Mouse (Mus musculus) layer of hippocampus, adult 9-10 months (tissue): ENCODE data around the gene Guca2a.
"Not testable (repeated sequence)": the region's sequence is repeated elsewhere in the genome, so short reads cannot be mapped to it uniquely, and the experiment has no call there.

Experiments used
- DNase-seq: peaks from one replicate; pipeline ENCODE4 v3.0.0; 2022; ENCODE audit warnings: low spot score

Gene Guca2a

DNA sequence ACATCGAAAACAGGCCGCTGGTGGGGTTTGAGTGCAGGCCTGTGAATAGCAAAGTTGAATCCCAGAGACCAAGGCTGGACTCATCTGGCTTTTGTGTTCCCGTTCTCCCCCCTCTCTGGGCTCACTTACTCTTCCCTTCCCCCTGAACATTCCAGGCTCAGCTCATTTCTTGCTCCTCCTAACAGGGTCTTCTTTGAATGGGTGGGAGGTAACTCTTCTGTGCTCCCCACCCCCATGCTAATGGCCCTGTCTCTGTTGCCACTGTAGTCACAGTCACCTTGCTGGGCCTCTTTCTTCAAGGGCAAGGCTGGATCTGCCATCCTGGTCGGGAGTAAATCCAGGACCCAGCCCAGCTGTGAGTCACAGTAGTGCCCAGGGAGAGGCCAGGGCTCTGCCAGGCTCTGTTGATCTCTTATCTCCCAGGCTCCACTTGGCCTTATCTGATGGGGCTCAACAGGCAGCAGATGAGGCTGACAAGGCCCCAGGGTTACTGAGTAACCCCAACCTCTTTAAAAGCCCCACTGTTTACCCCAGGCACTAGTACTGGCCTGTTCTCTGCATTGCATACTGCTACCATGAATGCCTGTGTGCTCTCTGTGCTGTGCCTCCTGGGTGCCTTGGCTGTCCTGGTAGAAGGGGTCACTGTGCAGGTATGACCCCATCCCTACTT, at the start of gene Guca2a:
Gene Guca2a, plus strand, starts transcription at position 529 of the 670 bp plus-strand sequence.
- DNase-seq, result no peak

DNA sequence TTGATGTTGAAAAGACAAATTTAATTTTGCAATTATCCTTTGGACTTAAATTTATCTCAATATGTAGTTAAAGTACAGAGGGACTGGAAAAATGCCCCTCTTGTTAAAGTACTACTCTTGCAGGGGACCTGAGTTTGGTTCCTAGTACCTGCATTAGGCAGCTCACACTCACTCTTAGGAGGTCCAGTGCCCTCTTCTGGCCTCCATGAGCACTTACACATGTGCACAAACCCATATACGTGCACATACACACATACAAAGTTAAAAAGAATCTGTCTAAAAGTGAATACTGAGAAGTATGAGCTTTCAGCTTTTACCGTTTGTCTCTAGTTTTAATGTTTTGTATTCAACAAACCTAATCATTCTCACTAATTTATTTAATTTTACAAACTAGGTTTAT, 49.5 kb upstream of the Guca2a start:
- DNase-seq, result no peak

DNA sequence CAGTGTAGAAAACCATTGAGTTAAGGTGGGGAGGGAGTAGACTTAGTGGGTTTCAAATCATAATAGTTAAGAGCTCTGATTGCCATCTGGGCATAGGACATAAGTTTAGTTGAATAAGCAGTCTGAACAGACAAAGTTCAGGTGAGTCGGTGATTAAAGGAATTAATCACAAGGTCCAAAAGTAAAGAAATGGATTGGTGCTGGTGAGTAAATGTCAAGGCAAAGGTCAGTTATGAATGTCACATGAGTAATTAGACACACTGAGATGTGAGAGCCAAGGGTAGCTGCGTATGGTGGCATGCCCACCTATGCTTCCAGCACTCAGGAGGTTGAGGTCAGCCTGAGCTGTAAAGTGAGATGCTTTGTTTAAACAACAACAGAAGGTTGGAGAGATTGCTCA, 48.1 kb upstream of the Guca2a start:
- no peak for DNase-seq

DNA sequence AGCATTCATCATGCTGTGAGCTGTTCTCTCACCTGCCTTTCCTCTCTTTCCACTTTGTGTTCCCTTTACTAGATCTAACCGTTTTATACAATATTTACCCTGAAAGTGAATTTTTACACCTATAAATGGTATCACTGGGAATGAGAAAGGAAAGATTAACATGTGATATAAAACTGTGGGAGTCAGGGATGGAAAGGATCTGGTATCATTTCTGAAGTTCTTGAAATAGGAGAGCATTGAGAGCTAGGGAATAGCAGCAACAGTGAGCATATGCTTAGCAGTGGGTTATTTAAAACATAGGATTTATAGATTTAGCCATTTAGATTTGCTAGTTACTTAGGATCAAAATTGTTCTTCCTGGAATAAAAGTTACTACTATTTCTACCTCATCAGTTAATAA, 47.5 kb upstream of the Guca2a start:
- no peak for DNase-seq

DNA sequence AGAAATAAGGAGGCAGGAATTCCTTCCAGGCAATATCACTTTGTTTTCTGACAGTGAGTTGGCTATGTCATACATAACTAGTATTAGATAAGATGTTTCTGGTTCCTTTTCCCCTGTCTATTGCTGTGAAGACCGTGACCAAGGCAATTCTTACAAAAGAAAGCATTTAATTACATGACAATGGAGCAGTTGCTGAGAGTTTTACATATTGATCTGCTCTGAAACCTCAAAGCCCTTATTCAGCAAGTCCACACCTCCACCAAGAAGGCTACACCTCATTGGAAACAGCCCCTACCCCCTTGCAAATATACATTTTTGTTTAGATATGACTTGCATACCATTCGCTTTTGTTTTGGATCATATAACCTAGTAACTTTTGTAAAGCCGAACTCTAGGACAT, 45.0 kb upstream of the Guca2a start:
- DNase-seq, result no peak

DNA sequence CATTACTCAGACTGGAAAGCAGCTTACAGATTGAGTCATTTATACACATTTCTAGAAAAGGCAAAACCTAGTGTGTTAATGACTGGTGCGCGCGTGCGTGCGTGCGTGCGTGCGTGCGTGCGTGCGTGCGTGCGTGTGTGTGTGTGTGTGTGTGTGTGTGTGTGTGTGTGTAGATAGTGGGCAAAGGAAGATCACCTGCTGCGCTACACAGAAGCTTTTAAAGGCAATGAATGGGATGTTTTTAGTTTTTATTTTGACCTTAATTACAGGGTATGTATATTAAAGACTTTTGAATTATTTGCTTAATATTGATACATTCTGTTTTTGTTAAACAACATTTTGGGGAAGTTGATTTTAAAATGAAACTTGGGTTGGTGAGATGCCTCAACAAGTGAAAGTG, 43.2 kb upstream of the Guca2a start:
- DNase-seq, result no peak

DNA sequence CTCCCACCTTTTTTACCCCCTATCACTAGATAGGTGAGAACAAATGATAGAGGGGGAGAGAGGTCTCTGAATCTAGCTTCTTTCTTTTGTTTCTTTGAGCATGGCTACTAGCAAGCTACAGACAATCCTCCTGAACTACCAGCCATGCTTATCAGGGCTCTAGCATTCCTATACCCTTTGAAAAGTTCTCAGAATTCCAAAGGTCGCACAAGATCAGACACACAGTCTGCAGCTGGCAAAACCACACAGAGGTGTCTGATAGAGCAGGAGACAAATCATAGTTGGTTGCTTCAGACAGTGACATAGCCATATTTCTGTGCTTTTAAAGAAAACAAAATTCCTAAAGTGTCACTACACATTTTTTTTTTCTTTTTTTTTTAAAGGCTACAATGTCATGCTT, 37.9 kb upstream of the Guca2a start:
- no peak for DNase-seq

DNA sequence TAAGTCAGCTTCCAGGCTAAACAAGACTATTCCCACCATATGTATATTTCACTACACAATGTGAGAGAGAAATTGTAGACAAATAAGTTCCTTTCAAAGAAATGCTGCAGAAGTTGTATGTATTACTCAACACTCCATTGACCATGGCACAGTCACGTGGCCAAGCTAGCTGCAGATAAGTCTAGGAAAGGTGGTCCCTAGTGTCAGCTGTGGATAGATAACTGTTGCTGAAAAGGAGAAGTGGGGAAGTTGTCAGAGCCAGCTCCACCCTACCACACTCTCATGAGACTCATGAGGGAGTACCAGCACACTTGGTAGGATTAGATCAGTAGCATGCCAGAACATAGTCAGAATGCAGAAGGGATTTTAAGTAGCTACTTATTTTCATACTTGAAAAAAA, 28.0 kb upstream of the Guca2a start:
- no peak for DNase-seq

DNA sequence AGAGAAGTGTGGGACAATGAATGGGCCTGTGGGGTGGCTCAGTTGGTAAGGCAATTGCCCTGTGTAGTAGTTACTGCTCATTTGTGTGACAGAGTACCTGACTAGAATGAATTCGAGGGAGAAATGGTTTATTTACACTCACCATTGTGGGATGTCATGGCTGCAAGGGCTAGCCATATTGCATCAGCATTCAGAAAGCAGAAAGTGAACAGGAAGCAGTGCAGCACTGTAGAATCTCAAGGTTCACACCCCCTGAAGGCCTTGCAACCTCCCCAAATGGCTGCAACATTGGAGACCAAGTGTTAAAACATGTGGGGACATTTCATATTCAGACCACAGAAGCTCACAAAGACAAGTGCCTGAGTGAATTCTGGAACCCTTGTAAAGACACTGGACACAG, 23.4 kb upstream of the Guca2a start:
- no peak for DNase-seq

DNA sequence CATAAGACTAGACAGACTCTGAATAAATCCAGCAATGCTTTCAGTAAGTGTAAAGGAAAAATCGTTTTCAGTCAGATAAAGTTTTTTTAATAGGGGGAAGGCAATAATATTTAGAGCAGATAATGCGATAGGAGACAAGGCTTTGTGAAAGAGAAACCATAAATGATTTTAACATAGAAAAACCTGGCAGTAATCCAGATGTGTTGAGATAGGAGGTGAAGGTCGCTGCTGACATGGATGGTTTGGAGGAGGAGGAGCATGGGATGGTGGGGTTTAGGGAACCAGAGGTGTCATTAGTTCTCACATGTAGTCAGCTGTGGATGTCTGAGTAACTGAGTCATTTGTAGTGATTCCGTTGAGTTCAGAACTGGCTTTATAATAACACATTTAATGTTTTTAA, 22.8 kb upstream of the Guca2a start:
- no peak for DNase-seq

DNA sequence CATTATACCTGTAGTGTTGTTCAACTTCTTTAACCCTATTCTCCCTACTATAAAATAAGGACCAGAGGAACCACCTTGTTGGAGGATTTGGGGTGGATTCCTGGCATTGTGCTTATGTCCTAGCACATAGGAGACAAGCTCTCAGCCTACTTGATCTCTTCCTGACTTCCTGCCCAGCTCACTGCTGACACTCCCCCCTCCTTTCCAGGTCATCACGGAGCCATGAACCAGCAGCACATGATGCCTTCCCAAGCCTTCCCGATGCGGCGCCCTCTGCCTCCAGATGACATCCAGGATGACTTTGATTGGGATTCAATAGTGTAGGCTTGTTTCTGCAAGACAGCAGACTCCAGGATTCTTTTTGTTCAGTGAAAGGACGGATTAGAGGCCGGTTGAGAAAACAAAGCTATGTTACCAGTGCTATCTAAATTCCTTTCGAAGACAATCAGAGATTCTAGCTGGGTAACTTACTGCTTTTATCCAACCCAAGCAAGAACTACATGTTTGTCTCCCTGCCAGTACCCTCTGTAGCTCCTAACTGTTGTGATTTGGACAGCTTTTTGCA, 11.3 kb upstream of the Guca2a start:
- DNase-seq, result no peak

DNA sequence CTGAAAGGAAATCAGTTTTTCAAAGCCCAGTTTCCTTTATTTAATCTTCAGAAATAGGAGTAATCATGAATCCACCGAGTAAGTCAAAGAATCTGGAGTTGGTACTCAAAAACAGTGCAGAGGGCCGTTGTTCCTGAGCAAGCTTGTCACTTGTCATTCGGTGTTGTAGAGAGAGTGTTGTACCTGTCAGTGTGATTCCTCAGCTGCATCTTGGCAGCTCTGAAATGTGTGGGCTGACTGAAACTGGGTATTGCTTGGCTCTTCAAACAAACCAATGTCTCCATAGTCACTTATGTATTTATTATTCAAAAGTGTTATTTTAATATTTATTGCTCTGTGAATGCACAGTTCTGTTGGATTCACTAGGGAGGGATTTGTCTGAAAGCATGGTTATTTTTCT, 10.6 kb upstream of the Guca2a start:
- DNase-seq, result no peak

DNA sequence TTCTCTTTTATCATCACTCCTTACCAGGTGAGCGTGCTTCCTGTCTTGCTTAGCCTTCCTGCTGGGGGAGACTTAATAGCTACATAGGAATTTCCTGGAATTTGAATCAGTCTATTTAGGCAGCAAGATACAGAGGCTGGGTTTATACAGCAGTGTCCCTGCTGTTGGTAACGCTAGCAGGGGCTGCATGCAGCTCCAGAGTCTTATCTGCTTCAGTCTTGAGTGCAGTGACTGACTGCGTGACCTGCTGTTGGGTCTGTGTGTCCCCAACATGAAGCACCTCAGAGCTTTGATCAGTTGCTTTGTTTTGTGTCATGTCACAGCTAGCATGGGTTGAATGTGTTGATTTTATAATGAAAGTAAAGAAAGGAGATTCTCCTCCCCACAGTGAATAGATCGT, 10.2 kb upstream of the Guca2a start:
- no peak for DNase-seq

DNA sequence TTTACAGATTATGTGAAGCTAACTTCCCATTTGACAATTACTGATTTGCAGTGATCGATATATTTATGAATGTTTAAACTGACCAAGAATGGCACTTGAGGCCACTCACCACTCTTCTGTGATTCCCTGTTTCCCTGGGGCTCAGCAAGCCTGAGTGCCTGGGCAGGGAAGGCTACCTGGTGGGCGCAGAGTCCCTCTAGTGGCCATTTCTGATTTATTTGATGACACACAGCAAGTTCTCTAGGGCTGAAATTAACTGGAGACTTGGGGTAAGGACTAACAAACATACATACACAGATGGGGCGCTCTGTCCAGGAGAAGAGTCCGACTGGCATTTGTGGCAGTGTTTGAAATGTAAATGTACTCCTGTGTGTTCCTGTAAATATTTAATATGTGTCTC, 9.1 kb upstream of the Guca2a start:
- DNase-seq, result not testable (repeated sequence)

DNA sequence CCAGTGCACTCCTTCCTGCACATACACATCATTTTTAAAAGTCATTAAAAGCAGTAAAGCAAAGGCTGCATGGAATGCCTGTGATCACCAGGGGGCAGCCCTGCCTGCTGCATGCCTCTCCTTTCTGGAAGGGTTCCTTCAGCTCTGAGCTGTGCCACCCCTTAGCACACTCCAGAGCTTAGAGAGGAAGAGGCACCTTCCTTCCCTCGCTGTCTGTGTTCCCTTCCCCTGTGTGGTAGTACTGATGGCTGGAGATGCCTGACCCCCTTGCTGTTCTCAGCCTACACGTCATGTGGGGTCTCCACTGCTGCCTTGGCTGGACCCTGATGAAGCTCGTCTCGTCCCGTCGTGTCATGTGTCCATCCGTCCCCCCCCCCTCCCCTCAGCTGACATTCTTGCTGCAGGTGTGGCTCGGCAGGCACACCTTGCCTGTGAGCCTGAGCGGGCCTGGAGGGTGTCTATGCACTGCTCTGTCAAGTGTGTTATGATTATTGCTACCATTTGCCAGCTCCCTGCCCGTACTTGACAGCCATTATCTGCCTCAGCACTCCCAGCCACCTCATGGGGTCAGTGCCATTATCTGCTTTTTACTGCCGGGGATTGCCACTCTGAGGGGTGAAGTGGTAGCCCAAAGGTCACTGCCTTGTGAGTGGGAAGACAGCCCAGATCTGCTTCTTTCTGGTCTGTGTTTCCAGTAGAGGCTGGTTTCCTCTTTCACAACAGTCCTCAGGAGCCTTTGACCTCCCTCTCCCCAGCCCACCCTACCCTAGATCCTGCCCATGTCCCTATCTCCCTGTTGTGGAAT, 6.2 kb upstream of the Guca2a start:
- DNase-seq, result no peak

DNA sequence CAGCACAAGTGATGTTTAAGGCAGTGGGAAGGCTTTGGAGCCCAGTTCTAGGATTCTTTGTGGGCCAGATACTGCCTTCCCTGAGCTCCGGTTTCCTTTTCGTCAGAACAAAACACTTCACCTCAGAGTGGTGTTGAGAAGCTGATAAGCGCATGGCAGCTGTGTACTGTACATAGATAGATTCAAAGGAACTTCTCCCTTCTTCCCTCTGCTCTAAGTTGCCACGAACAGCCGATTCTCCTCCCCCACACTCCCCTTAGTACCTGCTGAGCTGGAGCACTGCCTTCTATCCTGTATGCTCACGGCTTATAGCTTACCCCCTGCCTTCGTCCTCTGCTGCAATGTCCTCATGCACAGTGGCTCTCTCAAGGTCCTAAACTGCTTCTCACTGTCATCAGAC, 4.8 kb upstream of the Guca2a start:
- no peak for DNase-seq

DNA sequence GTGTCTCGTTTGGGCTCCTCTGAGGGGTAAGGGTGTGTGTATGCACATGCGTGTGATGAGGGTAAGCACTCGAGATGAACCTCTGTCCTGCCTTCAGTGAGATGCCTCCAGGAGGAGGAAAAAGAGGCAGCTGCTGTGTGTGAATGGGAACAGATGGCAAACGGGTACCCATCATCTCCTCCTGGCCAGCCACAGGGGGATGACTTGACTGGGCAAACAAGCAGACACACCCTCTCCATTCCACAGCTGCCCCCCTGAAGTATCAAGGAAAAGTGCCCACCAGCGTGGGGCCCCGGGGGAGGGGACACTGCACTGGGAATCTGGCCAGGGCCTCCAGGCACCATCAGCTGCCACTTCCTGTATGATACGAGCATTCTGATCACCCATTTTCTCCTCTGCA, 4.2 kb upstream of the Guca2a start:
- no peak for DNase-seq

DNA sequence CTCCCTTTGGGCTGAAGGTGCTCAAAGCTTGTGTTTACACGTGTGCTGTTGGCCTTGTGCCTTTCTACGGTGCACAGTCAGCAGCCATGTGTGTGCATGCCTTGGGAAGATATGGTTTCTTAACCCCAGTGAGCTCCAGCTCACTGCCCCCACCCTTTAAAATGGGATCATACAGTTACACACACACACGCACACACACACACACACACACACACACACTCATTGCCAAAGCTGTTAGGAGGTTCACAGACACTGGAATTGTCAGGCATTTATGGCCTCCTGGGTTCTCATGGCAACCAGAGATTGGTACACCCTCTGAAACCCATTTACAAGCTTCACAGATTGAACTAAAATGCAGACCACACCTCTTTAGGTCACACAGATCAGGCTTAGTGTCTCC, 3.6 kb upstream of the Guca2a start:
- DNase-seq, result no peak

DNA sequence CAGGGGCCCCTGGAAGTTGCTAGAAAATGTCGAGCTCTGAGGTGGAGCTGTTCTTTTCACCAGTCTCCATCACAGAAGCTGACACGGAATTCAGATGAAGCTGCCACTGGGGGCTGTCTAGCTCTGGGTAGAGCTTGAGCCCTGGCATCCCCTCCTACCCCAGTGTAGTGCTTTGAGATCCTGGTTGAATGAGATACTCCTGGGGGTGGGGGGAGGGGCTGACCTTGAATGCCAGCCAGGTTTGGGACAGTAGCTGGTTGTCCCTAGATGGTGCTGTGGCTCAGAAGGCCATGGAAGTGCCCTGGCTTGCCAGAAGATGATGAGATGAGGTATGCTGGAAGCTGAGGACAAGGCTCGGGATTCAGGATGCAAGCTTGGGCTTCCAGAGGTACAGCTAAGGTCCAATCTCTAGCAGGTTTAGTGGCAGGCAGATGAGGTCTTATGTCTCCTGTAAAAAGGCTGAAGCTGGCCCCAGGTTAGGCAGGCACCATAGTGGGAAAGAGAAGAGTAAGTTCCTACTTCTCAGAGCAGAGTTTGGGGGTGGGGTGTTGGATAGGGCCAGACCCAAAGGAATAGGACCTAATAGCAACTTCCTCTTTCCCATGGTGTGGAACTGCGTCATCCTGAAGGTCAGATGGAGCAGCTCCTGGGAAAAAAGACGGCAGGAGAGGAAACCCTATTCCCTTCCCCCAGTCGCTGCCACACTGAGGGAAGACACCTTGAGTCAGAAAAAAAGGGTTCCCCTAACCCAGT, 2.4 kb upstream of the Guca2a start:
- DNase-seq, result no peak

DNA sequence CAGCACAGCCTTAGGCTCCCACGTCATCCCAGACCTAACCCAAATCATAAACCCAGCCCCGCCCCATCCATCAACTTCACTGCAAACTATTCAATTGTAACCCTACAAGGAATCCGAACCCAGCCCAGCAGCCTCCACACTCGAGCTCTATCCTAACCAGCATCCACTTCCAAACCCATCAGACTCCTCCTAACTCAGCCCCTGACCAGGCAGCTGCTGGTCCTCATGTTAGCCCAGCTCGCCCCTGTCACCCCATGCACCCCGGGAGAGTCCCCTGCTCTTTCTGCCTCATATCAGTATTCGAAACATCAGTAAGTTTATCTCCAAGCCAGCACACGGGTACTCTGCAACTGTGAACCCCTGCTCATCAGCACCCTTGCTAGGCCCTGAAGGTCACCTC, 1.8 kb upstream of the Guca2a start:
- DNase-seq, result no peak

DNA sequence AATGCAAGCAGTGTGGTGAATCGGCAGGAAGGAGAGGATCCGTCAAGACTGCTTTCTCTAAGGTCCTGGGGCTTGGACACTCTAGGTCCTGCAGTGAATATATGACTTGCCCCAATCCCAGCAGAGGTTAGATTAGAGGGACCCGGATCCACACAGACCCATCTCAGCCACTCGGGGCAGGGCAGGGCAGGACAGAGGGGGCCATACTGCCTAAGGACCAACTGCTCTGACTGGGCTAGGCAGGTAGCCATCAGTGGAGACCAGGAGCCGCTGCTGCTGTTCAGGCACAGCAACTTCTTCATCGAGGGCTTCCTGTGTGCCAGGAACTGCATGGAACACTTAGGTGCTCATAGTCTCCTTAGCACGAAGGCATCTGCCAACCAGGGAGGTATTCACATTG, 773 bp upstream of the Guca2a start:
- DNase-seq, result no peak

DNA sequence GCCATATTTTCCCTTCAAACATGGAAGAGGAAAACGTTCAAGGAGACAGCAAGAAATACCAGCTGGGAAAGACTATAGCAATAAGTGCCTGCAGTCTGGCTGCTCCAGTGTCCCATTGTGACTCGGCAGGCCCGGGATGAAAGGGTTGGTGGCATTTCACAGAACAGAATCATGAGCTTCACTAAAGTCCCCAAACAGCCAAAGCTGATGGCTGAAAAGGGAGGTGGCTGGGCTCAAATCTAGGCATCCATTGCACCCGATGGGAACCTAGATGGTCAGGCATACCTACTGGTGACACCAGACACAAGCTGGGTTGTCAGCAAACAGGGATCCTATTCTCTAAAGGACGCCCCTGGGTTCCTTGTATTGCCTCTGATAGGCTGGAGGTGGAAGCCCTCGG, 442 bp downstream of the Guca2a start:
- no peak for DNase-seq

DNA sequence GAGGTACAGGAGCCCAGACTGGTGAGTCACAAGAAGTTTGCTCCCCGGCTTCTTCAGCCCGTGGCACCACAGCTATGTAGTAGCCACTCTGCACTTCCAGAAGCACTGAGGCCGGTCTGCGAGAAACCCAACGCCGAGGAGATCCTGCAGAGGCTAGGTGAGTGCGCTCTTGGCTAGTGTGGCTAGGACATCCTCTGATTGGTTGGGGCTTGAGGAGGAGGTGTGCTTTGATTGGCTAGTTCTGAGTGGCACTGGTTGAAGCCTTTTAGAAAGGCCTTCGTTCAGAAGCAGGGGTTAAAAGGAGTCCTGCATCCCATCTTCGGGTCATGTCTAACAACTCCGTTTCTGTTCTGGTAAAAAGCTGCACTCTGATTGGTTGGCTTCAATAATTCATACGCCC, 1.2 kb downstream of the Guca2a start:
- DNase-seq, result no peak
